Mouse (Mus musculus) lung, embryonic 16.5 days (tissue): ENCODE measurements at regions not wholly inside any gene's neighbourhood (a gene's known extent, or its start where the extent isn't known, plus 50 kb on each side); places are given as distances from the start of the nearest gene placed in this dataset.
"Not testable (repeated sequence)": the region's sequence is repeated elsewhere in the genome, so short reads cannot be mapped to it uniquely, and the experiment has no call there.

Source experiments
- ATAC-seq: fragments of 200-750 bp; cut with Nextera tagmentation; 2 replicates; pipeline ENCODE4 v1.8.0; 2017; ENCODE audit warnings: low read depth, mild to moderate bottlenecking, moderate library complexity
- H3K27ac ChIP-seq: fragments of 300-500 bp; sonication (generic); 2 replicates; pipeline ENCODE4 v1.5.1; 2014; ENCODE audit warnings: mild to moderate bottlenecking, control low read depth, low read length
- H3K27me3 ChIP-seq: fragments of 300-500 bp; sonication (generic); 2 replicates; pipeline ENCODE4 v1.6.1; 2014; ENCODE audit warnings: low read depth, low read length, mixed read lengths; ENCODE audit not compliant: control insufficient read depth, insufficient read depth
- H3K36me3 ChIP-seq: fragments of 300-500 bp; sonication (generic); 2 replicates; pipeline ENCODE4 v1.6.1; 2014; ENCODE audit warnings: low read length; ENCODE audit not compliant: control insufficient read depth, insufficient read depth
- H3K4me1 ChIP-seq: fragments of 300-500 bp; sonication (generic); replicated peaks from 2 replicates; pipeline ENCODE4 v1.6.1; 2014; ENCODE audit warnings: low read length, mixed read lengths; ENCODE audit not compliant: control insufficient read depth, insufficient read depth
- H3K4me2 ChIP-seq: fragments of 300-500 bp; sonication (generic); 2 replicates; pipeline ENCODE4 v1.6.1; 2014; ENCODE audit warnings: low read depth, low read length, control low read depth
- H3K4me3 ChIP-seq: fragments of 300-500 bp; sonication (generic); 2 replicates; pipeline ENCODE4 v1.5.1; 2014; ENCODE audit warnings: mild to moderate bottlenecking, low read length, control low read depth
- H3K9ac ChIP-seq: fragments of 300-500 bp; sonication (generic); 2 replicates; pipeline ENCODE4 v1.6.1; 2014; ENCODE audit warnings: low read length, control low read depth
- H3K9me3 ChIP-seq: fragments of 300-500 bp; sonication (generic); 2 replicates; pipeline ENCODE4 v1.6.1; 2016; ENCODE audit warnings: low read length; ENCODE audit not compliant: control insufficient read depth
- WGBS: fragments of 180-500 bp; shearing (Covaris S2); extraction: QIAGEN DNeasy Blood & Tissue Kit; methylation state at CpG from one replicate; pipeline ENCODE4 v1.1.7; 2014; 5-methylcytosine and 5-hydroxymethylcytosine counted together

DNA sequence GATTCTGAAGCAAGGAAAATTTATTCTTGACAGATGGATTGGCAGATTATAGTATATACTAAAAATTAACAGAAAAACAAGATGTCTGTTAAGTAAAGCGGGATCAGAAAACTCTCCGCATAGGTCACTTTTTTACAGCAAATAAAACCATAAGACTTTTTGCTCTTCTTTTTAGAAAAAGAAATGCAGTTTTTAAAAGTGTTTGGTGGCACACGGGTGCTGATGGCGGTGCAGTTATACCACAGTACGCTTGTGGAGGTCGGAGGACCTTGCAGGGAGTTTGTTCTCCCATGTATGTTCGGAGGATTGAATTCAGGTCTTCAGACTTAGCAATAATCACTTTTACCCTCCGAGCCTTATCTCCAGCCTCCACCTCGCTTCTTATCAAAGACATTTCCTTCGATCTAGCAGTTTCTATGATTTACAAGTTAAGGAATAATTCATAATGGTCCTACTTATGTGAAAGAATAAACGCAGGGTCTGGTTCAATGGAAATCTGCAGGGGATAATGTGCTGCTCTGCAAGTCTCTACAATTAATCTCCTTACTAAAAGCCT, 65.9 kb upstream of the Chd2 start:
- Histone ChIP-seq H3K4me2 (peak overlapping the region; percentile 73), H3K4me3 (peak overlapping the region; percentile 48), H3K4me1 (peaks cover 10% of the 10 kb centered on the region; the same call in 1 of the 2 replicates), H3K36me3 (no peaks in the 10 kb centered on the region), H3K9me3 (no peaks in the 10 kb centered on the region), H3K9ac (peak overlapping the region; percentile 75), H3K27me3 (no peaks in the 10 kb centered on the region), H3K27ac (peak overlapping the region; percentile 96)
- WGBS, result 5% methylated on average over 11 of the region's 11 CpGs
- peak; percentile 50; the same call in 1 of the 2 replicates for ATAC-seq

DNA sequence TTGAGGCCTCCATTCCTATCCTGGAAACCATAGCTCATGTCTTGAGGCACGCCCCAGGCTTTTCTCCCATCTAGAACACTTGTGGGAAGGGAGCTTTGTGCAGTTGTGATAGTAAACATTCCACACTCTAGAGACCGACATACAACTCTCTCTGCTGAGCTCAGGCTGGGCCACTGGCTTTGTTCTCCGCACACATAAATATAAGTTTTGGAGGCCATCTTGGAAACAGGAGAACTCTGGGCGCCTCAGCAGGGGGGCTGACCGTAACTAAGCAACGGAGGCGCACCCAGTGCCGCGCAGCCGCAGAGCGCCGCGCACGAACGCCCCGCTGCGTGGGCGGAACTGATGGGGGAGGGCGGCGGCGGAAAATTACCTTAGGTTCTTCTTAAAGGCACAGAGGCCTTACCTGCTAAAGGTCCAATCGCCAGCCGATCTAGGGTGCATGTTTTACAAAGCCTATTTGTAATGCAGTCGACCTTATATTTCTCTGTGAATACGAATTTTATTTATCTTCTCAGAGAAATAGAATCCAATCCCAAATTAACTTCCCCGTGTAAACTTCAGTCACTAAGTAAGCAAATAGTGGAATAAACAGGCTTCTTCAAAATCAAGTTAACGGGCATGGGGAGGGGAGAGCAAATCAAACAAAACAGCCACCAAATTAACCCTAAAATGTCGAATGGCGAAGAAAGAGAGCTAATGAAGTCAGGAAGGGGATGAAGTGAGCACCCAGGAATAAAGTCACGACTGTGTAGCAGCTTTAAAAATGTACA, 65.2 kb upstream of the Chd2 start:
- Histone ChIP-seq H3K4me2 (peak overlapping the region; percentile 73), H3K9ac (peak overlapping the region; percentile 75), H3K36me3 (no peaks in the 10 kb centered on the region), H3K4me1 (peaks cover 10% of the 10 kb centered on the region; the same call in 1 of the 2 replicates), H3K9me3 (no peaks in the 10 kb centered on the region), H3K27me3 (no peaks in the 10 kb centered on the region), H3K27ac (peak overlapping the region; percentile 96), H3K4me3 (peak overlapping the region; percentile 48)
- ATAC-seq, result peak; percentile 98
- 3% methylated on average over 30 of the region's 30 CpGs for WGBS

DNA sequence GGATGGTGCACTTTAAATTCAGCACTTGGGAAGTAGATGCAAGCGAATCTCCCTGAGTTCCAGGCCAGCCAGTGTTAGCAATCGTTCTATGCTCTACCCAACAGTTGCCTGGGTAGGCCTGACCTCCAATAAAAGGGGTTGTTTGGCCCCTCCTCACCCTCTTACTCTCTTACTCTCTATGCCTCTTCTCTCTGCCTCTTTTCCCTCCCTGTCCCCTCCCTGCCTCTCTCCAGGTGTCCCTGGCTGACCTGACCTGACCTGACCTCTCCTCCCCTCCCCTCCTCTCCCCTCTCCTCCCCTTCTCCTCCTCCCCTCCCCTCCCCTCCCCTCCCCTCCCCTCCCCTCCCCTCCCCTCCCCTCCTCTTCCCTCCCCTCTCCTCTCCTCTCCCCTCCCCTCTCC, 63.0 kb upstream of the Chd2 start:
- ATAC-seq, result no peak
- no peak overlapping the region for H3K27ac ChIP-seq
- no peaks in the 10 kb centered on the region for H3K9me3 ChIP-seq
- H3K4me3 ChIP-seq, result no peak overlapping the region
- no peak overlapping the region for H3K9ac ChIP-seq
- H3K4me2 ChIP-seq, result no peak overlapping the region
- peaks cover 10% of the 10 kb centered on the region; the same call in 1 of the 2 replicates for H3K4me1 ChIP-seq
- H3K36me3 ChIP-seq, result no peaks in the 10 kb centered on the region
- 58% methylated on average over 2 of the region's 2 CpGs for WGBS
- no peaks in the 10 kb centered on the region for H3K27me3 ChIP-seq

DNA sequence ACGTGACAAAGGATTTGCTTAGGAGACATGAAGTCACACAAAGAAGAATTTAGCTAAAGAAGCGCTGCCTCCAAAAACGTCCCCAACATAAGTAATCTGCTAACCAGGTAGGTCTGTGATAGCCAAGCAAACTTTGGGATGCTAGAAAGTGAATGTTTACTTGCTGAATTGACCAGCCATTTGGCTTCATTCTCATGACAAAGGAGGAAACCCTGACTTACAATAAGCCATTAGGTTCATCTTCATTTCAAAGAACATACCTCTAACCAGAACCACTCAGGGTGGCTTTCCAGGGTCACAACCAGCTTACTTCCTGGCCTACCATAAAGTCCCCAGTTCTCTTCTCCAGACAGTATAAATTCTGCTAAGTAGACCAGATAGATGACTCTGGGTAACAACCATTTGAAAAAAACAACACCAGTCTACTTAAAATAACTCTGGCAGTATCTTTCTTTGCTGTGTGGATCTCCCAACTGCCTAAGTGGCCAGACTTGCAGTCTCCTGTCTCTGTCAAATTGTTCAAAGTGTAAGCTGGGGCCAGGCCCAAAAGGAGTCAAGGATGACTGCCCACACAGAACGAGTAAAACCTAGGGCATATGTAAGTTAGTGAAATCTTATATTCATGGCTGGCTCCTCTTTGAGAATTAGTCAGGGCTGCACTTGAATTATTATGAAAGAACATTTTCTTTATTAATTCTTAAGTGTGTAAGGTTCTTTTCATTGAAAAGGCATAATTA, 61.4 kb upstream of the Chd2 start:
- Histone ChIP-seq H3K4me3 (no peak overlapping the region), H3K27ac (no peak overlapping the region), H3K27me3 (no peaks in the 10 kb centered on the region), H3K9ac (no peak overlapping the region), H3K4me1 (0 out of 2 replicates have a peak, but pooled peaks cover 3% of the 10 kb centered on the region), H3K9me3 (no peaks in the 10 kb centered on the region), H3K36me3 (no peaks in the 10 kb centered on the region), H3K4me2 (no peak overlapping the region)
- no peak for ATAC-seq
- WGBS, result 54% methylated on average over 4 of the region's 4 CpGs

DNA sequence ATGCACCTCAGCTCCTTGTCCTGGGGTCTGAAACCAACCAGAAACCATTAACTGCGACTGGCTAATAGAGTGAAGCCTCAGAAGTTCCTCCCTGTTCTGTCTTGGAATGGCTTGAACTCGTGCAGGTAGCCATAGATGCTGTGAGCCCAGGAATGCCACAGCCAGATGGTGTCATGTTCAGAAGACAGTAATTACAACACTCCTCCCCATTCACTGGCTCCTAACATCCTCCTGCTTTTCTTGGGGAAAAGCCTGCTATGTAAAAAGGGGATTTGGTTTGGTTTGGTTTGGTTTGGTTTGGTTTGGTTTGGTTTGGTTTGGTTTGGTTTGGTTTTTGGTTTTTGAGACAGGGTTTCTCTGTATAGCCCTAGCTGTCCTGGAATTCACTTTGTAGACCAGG, 59.7 kb upstream of the Chd2 start:
- no peak overlapping the region for H3K9ac ChIP-seq
- H3K27me3 ChIP-seq, result no peaks in the 10 kb centered on the region
- no peak overlapping the region for H3K4me3 ChIP-seq
- H3K27ac ChIP-seq, result no peak overlapping the region
- H3K4me2 ChIP-seq, result no peak overlapping the region
- H3K4me1 ChIP-seq, result peaks cover 5% of the 10 kb centered on the region; the same call in 1 of the 2 replicates
- no peak for ATAC-seq
- H3K9me3 ChIP-seq, result no peaks in the 10 kb centered on the region
- H3K36me3 ChIP-seq, result no peaks in the 10 kb centered on the region
- 66% methylated on average over 2 of the region's 2 CpGs for WGBS

DNA sequence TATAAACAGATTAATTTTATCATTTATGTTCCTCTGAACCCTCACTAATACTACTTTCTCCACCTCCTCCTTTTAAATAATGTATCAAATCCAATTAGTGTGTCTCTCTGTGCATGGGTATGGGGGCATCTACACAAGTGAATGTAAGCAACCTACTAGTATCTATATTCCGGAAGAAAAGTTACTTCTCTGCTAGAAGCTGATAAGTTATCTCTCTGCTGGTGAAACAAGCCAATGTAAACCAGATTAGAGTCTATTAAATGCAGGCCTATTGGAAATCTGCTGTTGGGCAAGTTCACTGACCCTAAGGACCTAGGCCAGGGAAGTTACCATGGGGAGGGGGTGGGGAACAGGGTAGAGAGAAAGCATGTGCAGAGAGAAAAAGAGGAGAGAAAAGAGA, 59.1 kb upstream of the Chd2 start:
- WGBS, result 66% methylated on average over 1 of the region's 1 CpGs
- no peaks in the 10 kb centered on the region for H3K36me3 ChIP-seq
- H3K4me2 ChIP-seq, result no peak overlapping the region
- ATAC-seq, result no peak
- H3K27ac ChIP-seq, result no peak overlapping the region
- H3K4me1 ChIP-seq, result peaks cover 10% of the 10 kb centered on the region
- H3K9ac ChIP-seq, result no peak overlapping the region
- H3K4me3 ChIP-seq, result no peak overlapping the region
- H3K9me3 ChIP-seq, result no peaks in the 10 kb centered on the region
- H3K27me3 ChIP-seq, result no peaks in the 10 kb centered on the region

DNA sequence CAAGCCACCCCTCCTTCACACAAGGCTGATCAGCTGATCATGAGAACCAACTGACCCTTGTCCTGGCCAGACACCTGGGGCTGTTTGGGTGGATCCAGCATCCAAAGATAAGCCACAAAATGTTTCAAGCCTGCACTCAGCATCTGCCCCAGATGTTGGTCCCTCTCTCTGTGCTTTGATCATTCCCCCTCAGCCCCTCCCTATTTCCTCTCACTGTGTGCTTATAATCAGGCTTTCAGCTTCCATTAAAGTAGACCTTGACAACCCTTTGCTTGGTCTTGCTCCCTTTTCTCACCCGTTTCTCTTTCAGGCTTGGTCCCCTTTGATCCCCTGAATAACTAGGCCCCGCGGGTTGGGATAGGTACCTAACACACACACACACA, 58.4 kb upstream of the Chd2 start:
- not testable (repeated sequence) for ATAC-seq

DNA sequence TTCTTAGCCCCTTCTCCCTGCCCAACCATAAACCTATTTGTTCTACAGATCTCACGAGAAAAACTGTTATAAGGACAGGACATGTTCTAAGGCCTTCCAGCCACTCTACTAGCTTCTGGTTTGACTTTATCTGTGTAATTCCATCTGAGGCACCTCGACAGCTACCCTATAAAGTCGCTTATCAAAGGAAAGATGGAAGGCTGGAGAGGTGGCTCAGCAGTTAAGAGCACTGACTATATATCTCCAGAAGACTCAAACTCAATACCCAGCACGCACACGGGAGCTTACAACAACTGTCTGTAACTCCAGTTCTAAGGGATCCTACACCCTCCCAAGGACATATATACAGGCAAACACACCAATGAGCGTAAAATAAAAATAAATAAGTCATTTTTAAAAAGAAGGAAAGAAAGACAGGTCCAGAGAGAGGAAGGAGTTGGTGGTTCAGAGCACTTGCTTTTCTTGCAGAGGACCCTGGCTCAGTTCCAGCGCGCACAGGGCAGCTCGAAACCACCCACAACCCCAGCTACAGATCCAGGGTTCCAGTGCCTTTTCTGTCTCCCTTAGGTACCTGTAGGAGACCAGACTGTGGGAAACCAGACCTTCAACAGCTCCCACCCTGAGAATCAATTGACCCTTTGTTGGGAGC, 57.8 kb upstream of the Chd2 start:
- Histone ChIP-seq H3K27ac (no peak overlapping the region), H3K4me1 (peaks cover 11% of the 10 kb centered on the region), H3K9me3 (no peaks in the 10 kb centered on the region), H3K27me3 (no peaks in the 10 kb centered on the region), H3K36me3 (no peaks in the 10 kb centered on the region), H3K4me3 (no peak overlapping the region), H3K9ac (no peak overlapping the region), H3K4me2 (no peak overlapping the region)
- ATAC-seq, result no peak
- WGBS, result 85% methylated on average over 9 of the region's 9 CpGs

More for the DNA sequence above, 58.4 kb upstream of the Chd2 start:
- not testable (repeated sequence) for H3K4me2 ChIP-seq, H3K9ac ChIP-seq, H3K9me3 ChIP-seq, H3K36me3 ChIP-seq, H3K4me3 ChIP-seq, H3K27ac ChIP-seq, H3K27me3 ChIP-seq
- 85% methylated on average over 3 of the region's 3 CpGs for WGBS
- peaks cover 11% of the 10 kb centered on the region for H3K4me1 ChIP-seq

DNA sequence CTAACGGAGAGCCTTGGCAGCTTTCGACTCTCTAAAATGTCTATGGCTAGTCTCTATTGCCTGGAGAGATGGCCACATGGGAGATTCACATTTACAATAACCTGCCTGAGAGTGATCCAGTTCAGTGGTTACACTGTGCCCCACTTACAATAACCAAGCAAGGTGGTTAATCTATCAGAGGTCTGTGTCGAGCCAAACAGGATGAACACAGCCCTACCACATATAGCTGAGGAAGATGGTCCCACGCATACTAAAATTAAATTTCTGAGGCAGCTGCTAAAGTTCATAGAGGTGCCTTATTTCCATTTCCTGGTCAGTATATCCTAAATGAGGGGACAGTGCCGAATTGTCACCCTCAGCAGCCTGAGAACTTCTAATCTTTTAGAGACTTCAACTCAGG, 56.3 kb upstream of the Chd2 start:
- no peak for ATAC-seq
- Histone ChIP-seq H3K9ac (no peak overlapping the region), H3K27ac (no peak overlapping the region), H3K36me3 (no peaks in the 10 kb centered on the region), H3K4me2 (no peak overlapping the region), H3K4me1 (peaks cover 16% of the 10 kb centered on the region), H3K9me3 (no peaks in the 10 kb centered on the region), H3K27me3 (no peaks in the 10 kb centered on the region), H3K4me3 (no peak overlapping the region)
- 82% methylated on average over 5 of the region's 5 CpGs for WGBS
